Mouse (Mus musculus): ENCODE measurements at regions not wholly inside any gene's neighbourhood (a gene's known extent, or its start where the extent isn't known, plus 50 kb on each side); places are given as distances from the start of the nearest gene placed in this dataset.
A peak's percentile ranks its signal among the peaks of the same experiment; 100 is the strongest.

DNA sequence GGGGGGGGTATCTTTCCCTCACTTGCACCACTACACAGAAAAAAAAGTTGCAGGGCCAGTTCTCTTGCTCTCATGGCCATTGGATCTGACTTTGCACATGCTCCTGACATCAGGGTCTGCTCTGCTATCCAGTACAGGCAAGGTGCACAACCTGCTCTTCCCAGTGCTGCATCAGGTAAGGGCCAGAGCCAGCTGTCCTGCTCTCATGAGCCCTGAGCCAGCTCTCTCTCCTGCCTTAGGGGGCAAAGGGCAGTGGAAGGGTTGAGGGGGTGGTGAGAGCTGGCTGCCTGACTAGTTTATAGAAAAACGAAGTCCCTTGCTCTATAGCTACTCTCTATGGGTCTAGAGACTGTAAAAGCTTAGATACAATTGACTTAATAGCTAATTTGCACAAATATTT lies 927.6 kb downstream of the Rab28 start:
- DNase-seq: no peak

DNA sequence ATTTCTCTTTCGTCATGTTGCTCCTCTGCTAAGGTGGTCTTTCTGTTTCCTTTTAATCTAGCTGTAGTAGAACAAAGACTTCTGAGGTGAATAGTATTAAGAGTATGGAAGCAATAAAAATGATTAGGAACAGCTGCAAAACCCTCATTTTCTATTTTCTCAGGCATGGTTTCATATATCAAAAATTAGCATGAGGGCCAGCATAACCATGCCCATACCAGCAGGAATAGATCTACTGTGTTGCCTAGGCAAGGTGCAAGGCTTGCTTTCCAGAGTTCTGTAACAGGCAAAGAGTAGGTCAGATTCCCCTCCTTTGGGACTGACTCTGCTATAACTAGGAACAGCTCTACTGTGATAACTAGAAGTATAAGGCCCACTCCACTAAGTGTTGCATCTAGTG lies 928.1 kb downstream of the Rab28 start:
- DNase-seq: no peak

DNA sequence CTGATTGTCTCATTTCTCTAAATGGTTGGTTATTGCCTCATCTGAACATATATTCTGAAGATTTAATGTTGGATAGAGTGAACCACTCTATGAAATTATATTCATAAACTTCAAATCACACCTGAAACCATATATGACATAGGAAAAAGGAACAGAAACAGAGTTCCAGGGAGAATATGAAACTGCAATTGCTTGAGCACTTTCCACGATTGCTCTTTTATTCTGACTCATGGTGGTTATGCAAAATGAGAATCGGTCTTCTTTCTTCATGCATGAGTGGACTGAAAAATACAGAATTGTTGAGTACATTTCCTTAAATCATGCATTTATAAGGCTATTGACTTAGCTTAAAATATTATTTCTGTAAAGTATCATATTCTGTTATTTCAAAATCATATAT lies 932.1 kb downstream of the Rab28 start:
- DNase-seq: no peak

DNA sequence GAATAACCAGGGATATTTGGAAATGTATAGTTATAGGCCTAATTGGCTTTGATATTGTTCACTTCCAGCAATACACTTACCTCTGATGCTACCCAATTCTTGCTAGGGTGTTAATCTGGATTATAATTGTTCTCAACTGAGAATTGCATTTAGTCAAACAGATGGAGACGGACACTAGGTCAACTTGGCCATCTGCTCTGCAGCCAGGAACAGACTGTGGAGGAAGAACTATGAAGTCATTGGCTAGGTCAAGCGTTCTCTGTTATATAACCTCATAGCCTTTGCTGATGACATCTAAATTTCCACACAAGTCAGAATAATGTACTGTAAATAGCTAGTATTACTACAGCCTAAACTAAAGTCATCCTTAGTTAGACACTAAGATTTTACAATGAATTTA lies 947.7 kb downstream of the Rab28 start:
- peak; percentile 24 to 60 for DNase-seq

DNA sequence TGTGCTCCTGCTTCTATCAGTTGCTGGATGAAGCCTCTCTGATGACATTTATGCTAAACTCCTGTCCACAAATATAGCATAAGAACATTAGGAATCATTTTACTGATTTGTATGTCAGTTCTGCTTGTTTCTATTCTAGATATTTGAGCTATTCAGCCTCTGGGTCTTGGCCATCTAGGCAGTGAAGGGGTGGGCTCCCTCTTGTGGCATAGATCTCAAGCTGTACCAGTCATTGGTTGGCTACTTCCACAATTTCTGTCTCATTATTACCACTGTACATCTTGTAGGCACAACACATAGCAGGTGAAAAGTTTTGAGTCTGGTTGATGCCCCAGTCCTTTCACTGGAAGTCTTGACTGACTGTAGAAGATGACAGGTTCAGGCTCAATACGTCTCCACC lies 957.9 kb downstream of the Rab28 start:
- DNase-seq: peak in 1 of 2 experiments; percentile 8

DNA sequence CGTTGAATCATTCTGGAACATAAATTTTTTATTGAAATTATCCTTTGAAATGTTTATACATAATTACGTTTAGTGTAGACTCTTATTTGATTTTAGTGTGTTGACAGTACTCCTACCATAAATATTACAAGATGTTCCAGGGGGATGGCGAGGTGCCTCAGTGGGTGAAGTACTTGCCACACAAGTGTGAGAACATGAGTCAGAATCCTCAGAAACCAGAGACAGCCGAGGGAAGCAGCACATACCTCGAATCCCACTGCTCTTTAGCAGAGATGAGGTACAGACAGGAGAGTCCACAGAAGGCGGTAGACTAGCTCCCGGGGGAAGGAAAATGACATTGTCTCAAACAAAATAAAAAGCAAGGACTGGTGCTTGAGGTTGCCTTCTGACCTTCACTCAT lies 972.3 kb downstream of the Rab28 start:
- DNase-seq: no peak

DNA sequence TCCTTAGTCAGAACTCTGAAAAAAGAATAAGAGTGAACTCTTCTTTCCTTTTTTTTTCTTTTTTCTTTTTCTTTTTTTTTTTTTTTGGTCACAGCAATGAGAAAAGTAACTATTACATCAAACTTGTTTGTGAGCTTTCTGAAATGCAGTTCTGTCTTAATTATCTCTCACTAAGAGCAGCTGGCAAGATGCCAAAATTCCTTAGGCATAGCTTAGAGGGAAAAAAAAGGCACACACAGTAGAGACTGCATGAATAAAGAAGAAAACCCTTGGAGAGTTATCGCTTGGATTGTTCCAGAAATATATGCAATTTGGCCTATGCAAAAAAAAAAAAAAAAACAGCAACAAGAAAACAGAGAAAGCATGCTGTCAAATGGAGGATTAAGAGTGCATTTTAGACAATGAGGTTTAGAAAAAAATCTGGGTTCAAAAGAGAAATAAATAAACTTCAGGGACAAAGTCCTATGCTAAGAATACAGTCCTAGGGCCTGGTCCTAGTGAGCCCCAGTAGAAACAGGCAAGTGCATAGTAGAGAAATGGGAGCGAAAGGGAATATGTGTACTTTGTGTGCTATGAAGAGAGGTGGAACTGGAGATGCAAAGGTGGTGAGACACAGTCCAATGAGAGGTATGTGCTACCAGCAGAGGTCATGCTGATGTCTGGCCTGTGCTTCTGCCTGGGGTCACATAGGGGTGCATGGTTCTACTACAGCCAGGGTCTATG lies 974.0 kb downstream of the Rab28 start:
- DNase-seq: peak; percentile 6

DNA sequence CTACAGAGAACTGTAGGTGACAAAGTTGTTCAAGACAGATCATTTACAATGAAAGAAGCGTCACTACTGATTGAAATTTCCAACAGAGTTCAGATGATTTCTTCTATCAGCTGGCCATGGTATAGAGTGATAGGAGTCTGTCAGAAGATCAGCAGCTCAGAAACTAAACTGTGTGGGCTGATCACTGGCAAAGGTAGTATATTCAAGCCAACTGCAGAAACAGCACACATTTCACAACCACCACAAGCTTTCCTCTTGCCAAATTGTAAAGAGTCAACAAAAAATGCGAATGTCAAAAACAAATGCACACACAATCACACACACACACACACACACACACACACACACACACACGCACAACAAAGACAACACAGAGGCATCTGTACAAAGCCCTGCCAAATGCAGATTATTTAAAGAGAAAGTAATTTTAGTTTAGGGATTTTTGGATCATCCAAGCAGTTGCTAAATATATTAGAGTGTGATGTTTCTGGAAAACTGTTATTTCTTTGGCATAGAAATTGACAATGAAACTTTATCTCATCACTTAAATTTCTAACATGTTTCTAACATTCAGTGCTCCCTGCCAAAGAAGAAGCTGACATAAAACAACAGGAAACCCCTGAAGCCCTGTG lies 959.3 kb upstream of the Hs3st1 start:
- DNase-seq: no peak

DNA sequence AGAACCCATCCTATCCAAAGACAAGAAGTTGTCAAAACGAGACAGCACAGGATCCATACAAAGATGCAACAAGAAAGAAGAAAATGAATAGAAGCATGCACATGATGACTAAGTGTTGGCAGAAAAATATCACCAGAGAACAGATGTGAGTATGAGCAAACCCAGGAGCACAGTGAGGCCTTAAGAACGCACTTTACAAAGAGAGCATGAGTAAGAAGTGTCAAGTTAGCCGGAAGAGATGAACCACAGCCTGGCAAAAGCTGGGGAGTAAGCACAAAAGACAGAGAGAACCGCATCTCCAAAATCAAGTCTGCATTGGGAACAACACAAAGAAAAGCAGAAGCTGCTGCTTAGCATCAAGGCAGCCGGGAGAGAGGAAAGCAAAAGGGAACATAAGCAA lies 946.4 kb upstream of the Hs3st1 start:
- no peak for DNase-seq

DNA sequence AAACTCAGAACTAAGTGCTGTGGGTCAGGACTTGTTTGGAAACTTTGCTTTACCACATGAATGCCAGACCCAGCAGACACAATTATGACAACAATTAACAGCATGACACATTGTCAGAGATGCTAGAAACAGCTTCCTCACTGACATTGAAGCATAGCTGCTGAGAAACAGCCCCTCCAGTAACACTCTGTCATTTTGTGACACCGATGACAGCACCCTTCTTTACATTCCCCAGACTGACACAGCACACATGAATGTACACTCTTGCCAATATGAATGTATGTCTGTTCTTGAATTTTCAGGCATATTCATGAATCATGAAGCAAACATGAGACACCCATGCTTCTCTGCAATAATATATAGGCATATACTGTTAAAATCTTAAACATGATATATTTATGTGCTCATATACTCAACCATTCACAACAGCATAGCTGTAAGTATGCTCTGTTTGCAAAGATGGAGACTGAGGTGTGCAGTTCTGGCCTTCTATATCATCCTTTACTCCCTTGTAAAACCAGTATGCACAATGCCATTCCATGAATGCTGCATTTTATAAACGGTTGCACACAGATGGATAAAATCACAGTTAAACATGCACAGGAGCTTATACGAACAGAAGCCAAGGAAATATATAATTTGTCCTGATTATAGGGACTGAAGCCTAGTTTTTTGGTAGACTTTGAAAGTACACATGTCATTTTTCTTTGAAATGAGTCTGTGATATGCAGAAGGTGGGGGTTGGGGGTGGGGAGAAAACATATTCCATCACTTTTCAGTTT lies 942.4 kb upstream of the Hs3st1 start:
- DNase-seq: no peak
